Mouse (Mus musculus) midbrain, embryonic 11.5 days (tissue): ENCODE measurements around the gene Tia1. TPM values are rescaled to one million over a fixed set of nuclear protein-coding genes. Genes with fewer than 3 reads are reported as not detected.
"Not testable (repeated sequence)": the region's sequence is repeated elsewhere in the genome, so short reads cannot be mapped to it uniquely, and the experiment has no call there.

Experiments used
- ATAC-seq: fragments of 200-750 bp; cut with Nextera tagmentation; 2 replicates; pipeline ENCODE4 v1.8.0; 2017; ENCODE audit warnings: moderate TSS enrichment, moderate library complexity; ENCODE audit not compliant: low FRiP score
- DNase-seq: peaks from one replicate; pipeline ENCODE4 v3.0.0; 2015; ENCODE audit warnings: low spot score; ENCODE audit errors: missing footprints
- H3K27ac ChIP-seq: fragments of 300-500 bp; sonication (generic); 2 replicates; pipeline ENCODE4 v1.5.1; 2014; ENCODE audit warnings: low read depth, low read length
- H3K27me3 ChIP-seq: fragments of 300-500 bp; sonication (generic); 2 replicates; pipeline ENCODE4 v1.6.1; 2014; ENCODE audit warnings: mild to moderate bottlenecking, low read length, moderate library complexity, mixed read lengths; ENCODE audit not compliant: control insufficient read depth, insufficient read depth
- H3K36me3 ChIP-seq: fragments of 300-500 bp; sonication (generic); 2 replicates; pipeline ENCODE4 v1.6.1; 2014; ENCODE audit warnings: mild to moderate bottlenecking, low read length, moderate library complexity, mixed read lengths; ENCODE audit not compliant: control insufficient read depth, insufficient read depth
- H3K4me1 ChIP-seq: fragments of 300-500 bp; sonication (generic); 2 replicates; pipeline ENCODE4 v1.6.1; 2014; ENCODE audit warnings: low read length; ENCODE audit not compliant: control insufficient read depth, insufficient read depth
- H3K4me2 ChIP-seq: fragments of 300-500 bp; sonication (generic); 2 replicates; pipeline ENCODE4 v1.6.1; 2014; ENCODE audit warnings: mild to moderate bottlenecking, moderate library complexity
- H3K4me3 ChIP-seq: fragments of 300-500 bp; sonication (generic); 2 replicates; pipeline ENCODE4 v1.5.1; 2014; ENCODE audit warnings: low read depth, low read length
- H3K9ac ChIP-seq: fragments of 300-500 bp; sonication (generic); 2 replicates; pipeline ENCODE4 v1.6.1; 2014; ENCODE audit warnings: low read length
- H3K9me3 ChIP-seq: fragments of 300-500 bp; sonication (generic); 2 replicates; pipeline ENCODE4 v1.6.1; 2016; ENCODE audit warnings: low read length; ENCODE audit not compliant: control insufficient read depth
- WGBS: fragments of 180-500 bp; shearing (Covaris S2); extraction: QIAGEN DNeasy Blood & Tissue Kit; methylation state at CpG from one replicate; pipeline ENCODE4 v1.1.7; 2014; 5-methylcytosine and 5-hydroxymethylcytosine counted together
- polyA plus RNA-seq: library from polyadenylated mRNA; unstranded; fragments of >200 nt; fragmentation: Nextera tagmentation; extraction: Ambion mirVana; gene quantifications from 2 replicates; pipeline ENCODE4 v1.2.1, GENCODE M21; 2014

The Tia1 gene
- polyA plus RNA-seq, 1 experiment from 2014 or later, result 241 TPM

GRCm38 (mm10) chr6:86366853-86367249, 37.2 kb upstream of the Tia1 start:
- H3K27ac ChIP-seq, result no peak overlapping the region
- ATAC-seq, result no peak

DNA sequence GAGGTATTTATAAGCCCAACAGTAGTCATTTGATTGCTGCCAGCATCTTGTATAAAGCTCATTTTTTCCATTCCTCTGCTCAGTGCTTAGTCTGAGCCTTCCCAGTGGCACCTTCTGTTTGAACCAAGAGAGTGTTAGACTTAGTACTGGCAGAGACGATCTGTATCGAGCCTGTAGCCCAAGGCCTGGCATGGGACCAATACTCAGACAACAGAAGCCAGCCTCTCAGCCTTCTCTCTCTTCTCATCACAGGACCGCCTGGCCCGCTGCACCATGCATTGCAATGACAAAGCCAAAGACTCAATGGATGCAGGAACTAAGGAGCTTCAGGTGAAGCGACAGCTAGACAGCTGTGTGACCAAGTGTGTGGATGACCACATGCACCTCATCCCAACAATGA, 35.5 kb upstream of the Tia1 start:
- no peaks in the 10 kb centered on the region for H3K27me3 ChIP-seq
- H3K4me1 ChIP-seq, result peaks cover 31% of the 10 kb centered on the region
- WGBS, result 91% methylated on average over 5 of the region's 5 CpGs
- DNase-seq, result no peak
- ATAC-seq, result no peak
- no peak overlapping the region for H3K27ac ChIP-seq
- no peaks in the 10 kb centered on the region for H3K36me3 ChIP-seq
- H3K4me2 ChIP-seq, result no peak overlapping the region
- no peaks in the 10 kb centered on the region for H3K9me3 ChIP-seq
- H3K9ac ChIP-seq, result no peak overlapping the region
- no peak overlapping the region for H3K4me3 ChIP-seq

More at GRCm38 (mm10) chr6:86366853-86367249, 37.2 kb upstream of the Tia1 start:
- Histone ChIP-seq H3K4me1 (peaks cover 18% of the 10 kb centered on the region), H3K4me3 (peak overlapping the region; percentile 65), H3K9ac (no peak overlapping the region; the same call in 1 of the 2 replicates), H3K4me2 (peak overlapping the region; percentile 84), H3K27me3 (no peaks in the 10 kb centered on the region), H3K9me3 (no peaks in the 10 kb centered on the region), H3K36me3 (no peaks in the 10 kb centered on the region)
- WGBS, result 78% methylated on average over 2 of the region's 2 CpGs
- no peak for DNase-seq

DNA sequence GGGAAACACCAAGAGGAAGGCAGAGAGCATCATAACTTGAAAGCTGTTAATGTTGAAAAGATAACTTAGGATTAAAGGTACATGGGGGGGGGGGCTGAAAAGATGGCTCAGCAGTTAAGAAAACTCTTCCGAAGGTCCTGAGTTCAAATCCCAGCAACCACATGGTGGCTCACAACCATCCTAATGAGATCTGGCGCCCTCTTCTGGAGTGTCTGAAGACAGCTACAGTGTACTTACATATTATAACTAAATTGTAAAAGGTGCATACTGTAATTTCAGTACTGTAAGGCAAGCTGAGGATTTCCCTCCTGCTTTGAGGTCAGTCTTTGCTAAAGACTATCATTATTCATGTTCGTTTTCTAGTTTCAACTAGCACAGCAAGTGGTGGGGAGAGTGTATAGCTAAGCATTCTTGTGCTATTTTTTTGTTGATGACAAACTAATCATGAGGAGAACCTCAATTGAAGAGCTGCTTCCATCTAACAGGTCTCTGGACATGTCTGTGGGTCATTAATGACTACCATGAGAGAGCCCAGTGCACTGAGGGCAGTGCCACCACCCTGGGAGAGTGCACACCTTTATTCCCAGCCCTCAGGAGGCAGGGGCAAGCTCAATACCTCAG, 33.8 kb upstream of the Tia1 start:
- peak overlapping the region; percentile 82 for H3K4me2 ChIP-seq
- no peaks in the 10 kb centered on the region for H3K9me3 ChIP-seq
- peak overlapping the region; percentile 95; the same call in 1 of the 2 replicates for H3K4me3 ChIP-seq
- H3K9ac ChIP-seq, result peak overlapping the region; percentile 88
- H3K27me3 ChIP-seq, result no peaks in the 10 kb centered on the region
- no peaks in the 10 kb centered on the region; the same call in 1 of the 2 replicates for H3K36me3 ChIP-seq
- DNase-seq, result peak; percentile 86
- 62% methylated on average over 3 of the region's 3 CpGs for WGBS
- H3K27ac ChIP-seq, result no peak overlapping the region
- peaks cover 26% of the 10 kb centered on the region for H3K4me1 ChIP-seq
- ATAC-seq, result no peak

GRCm38 (mm10) chr6:86370764-86371339, 33.2 kb upstream of the Tia1 start, which contains the start of gene Snrpg:
Snrpg (plus strand) TSS chr6:86371304.
- no peaks in the 10 kb centered on the region; the same call in 1 of the 2 replicates for H3K36me3 ChIP-seq
- peak within 1 kb of the TSS; percentile 77 for H3K27ac ChIP-seq
- no peaks in the 10 kb centered on the region for H3K9me3 ChIP-seq
- H3K4me2 ChIP-seq, result peak within 1 kb of the TSS; percentile 82
- DNase-seq (peak; percentile 96), ATAC-seq (no peak)
- 16% methylated on average over 15 of the region's 15 CpGs for WGBS
- no peaks in the 10 kb centered on the region for H3K27me3 ChIP-seq
- H3K4me3 ChIP-seq, result peak within 1 kb of the TSS; percentile 95
- peaks cover 26% of the 10 kb centered on the region for H3K4me1 ChIP-seq
- peak within 1 kb of the TSS; percentile 94 for H3K9ac ChIP-seq

- under 1% methylated on average over 50 of the region's 50 CpGs for WGBS
- ATAC-seq (peak; percentile 97), DNase-seq (peak; percentile 100)
- no peaks in the 10 kb centered on the region for H3K27me3 ChIP-seq
- peaks cover under 1% of the 10 kb centered on the region for H3K36me3 ChIP-seq
- H3K27ac ChIP-seq, result peak overlapping the region; percentile 77
- H3K4me1 ChIP-seq, result peaks cover 23% of the 10 kb centered on the region
- H3K9me3 ChIP-seq, result no peaks in the 10 kb centered on the region
- peak overlapping the region; percentile 95 for H3K4me3 ChIP-seq
- H3K4me2 ChIP-seq, result peak overlapping the region; percentile 82
- H3K9ac ChIP-seq, result peak overlapping the region; percentile 94
Measured at GRCm38 (mm10) chr6:86371340-86371911, 32.6 kb upstream of the Tia1 start.

GRCm38 (mm10) chr6:86371950-86372516, 32.0 kb upstream of the Tia1 start:
- ATAC-seq (no peak), DNase-seq (no peak)
- H3K9me3 ChIP-seq, result no peaks in the 10 kb centered on the region
- no peaks in the 10 kb centered on the region for H3K27me3 ChIP-seq
- H3K36me3 ChIP-seq, result peaks cover 6% of the 10 kb centered on the region
- H3K27ac ChIP-seq, result no peak overlapping the region
- peak overlapping the region; percentile 95 for H3K4me3 ChIP-seq
- WGBS, result 5% methylated on average over 12 of the region's 12 CpGs
- H3K4me2 ChIP-seq, result peak overlapping the region; percentile 82
- H3K4me1 ChIP-seq, result peaks cover 19% of the 10 kb centered on the region
- H3K9ac ChIP-seq, result peak overlapping the region; percentile 94

- Histone ChIP-seq H3K4me2 (no peak overlapping the region), H3K9me3 (no peaks in the 10 kb centered on the region), H3K27me3 (no peaks in the 10 kb centered on the region), H3K4me1 (peaks cover 19% of the 10 kb centered on the region), H3K27ac (no peak overlapping the region), H3K36me3 (peaks cover 16% of the 10 kb centered on the region), H3K9ac (no peak overlapping the region), H3K4me3 (no peak overlapping the region)
- DNase-seq (no peak), ATAC-seq (no peak)
- WGBS, result 93% methylated on average over 6 of the region's 6 CpGs
Measured at GRCm38 (mm10) chr6:86373556-86373955, 30.5 kb upstream of the Tia1 start.

DNA sequence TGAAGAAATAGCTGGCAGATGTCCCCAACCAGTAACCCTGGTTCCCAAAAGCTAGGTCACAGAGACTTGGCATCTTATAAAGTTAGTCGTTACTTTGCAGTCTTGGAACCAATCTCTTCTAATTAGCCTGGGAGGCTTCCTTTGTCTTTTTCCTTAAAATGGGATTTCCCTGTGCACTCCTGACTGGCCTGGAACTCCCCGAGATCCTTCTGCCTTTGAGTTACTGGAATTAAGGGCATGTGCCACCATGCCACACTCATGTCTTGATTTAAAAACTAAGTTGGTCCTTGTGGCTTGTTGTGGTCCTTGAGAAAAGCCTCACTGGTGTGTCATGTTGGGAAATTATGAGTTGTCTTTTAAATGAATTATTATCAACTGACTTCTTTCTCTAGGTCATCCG, 25.7 kb upstream of the Tia1 start:
- Histone ChIP-seq H3K9ac (no peak overlapping the region), H3K27me3 (no peaks in the 10 kb centered on the region), H3K36me3 (peaks cover 19% of the 10 kb centered on the region), H3K4me1 (0 out of 2 replicates have a peak, but pooled peaks cover 1% of the 10 kb centered on the region), H3K4me2 (no peak overlapping the region), H3K4me3 (no peak overlapping the region), H3K9me3 (no peaks in the 10 kb centered on the region), H3K27ac (no peak overlapping the region)
- peak; percentile 59 for DNase-seq
- WGBS, result 94% methylated on average over 3 of the region's 3 CpGs
- no peak for ATAC-seq

- not testable (repeated sequence) for ATAC-seq, H3K4me1 ChIP-seq, H3K27me3 ChIP-seq, H3K4me2 ChIP-seq, H3K9ac ChIP-seq, H3K9me3 ChIP-seq, H3K4me3 ChIP-seq, H3K27ac ChIP-seq
- peaks cover 19% of the 10 kb centered on the region for H3K36me3 ChIP-seq
- DNase-seq, result peak; percentile 79
- WGBS, result 73% methylated on average over 7 of the region's 8 CpGs
Measured at GRCm38 (mm10) chr6:86380112-86380511, 23.9 kb upstream of the Tia1 start.
